Mouse (Mus musculus) myocyte (in vitro differentiated cells): ENCODE measurements around the gene Orm2. TPM values are rescaled to one million over a fixed set of nuclear protein-coding genes. Genes with fewer than 3 reads are reported as not detected.
"Not testable (repeated sequence)": the region's sequence is repeated elsewhere in the genome, so short reads cannot be mapped to it uniquely, and the experiment has no call there.

Source experiments
- H3K27me3 ChIP-seq: one replicate; pipeline ENCODE4 v1.6.1; 2011; ENCODE audit not compliant: control insufficient read depth, insufficient read depth, insufficient read length
- H3K36me3 ChIP-seq: one replicate; pipeline ENCODE4 v1.6.1; 2011; ENCODE audit not compliant: control insufficient read depth, insufficient read depth
- H3K4me2 ChIP-seq: one replicate; pipeline ENCODE4 v1.6.1; 2011; ENCODE audit warnings: low read depth, control low read depth
- H3K4me3 ChIP-seq: one replicate; pipeline ENCODE4 v1.5.1; 2011; ENCODE audit warnings: mild to moderate bottlenecking, control low read depth, moderate library complexity
- H3K79me2 ChIP-seq: one replicate; pipeline ENCODE4 v1.6.1; 2011; ENCODE audit not compliant: control insufficient read depth, insufficient read depth
- H3ac ChIP-seq: one replicate; pipeline ENCODE4 v1.6.1; 2011; ENCODE audit not compliant: control insufficient read depth, insufficient read length
- CEBPB ChIP-seq: IDR thresholded peaks from 2 replicates; pipeline ENCODE4 v1.6.1; 2011; ENCODE audit warnings: mild to moderate bottlenecking, moderate library complexity; ENCODE audit not compliant: poor library complexity, insufficient read depth, severe bottlenecking
- E2F4 ChIP-seq: IDR thresholded peaks from one replicate; pipeline ENCODE4 v1.6.1; 2011; ENCODE audit warnings: mild to moderate bottlenecking, control low read depth, moderate library complexity; ENCODE audit not compliant: insufficient read depth
- MAX ChIP-seq: IDR thresholded peaks from one replicate; pipeline ENCODE4 v1.6.1; 2011; ENCODE audit warnings: low read depth, mild to moderate bottlenecking, control low read depth
- MYOD1 ChIP-seq, 3 experiments: IDR thresholded peaks; one replicate each; pipeline ENCODE4 v1.6.1; 2011; ENCODE audit warnings: control low read depth in 2 of 3, low read depth in 2 of 3, mild to moderate bottlenecking in 2 of 3, moderate library complexity in 1 of 3; ENCODE audit not compliant: insufficient read length in 2 of 3, control insufficient read depth in 1 of 3
- MYOG ChIP-seq, 3 experiments: IDR thresholded peaks; one replicate each; pipeline ENCODE4 v1.6.1; 2011; ENCODE audit warnings: control low read depth in 2 of 3, low read depth in 2 of 3, mild to moderate bottlenecking in 2 of 3; ENCODE audit not compliant: insufficient read length in 2 of 3, control insufficient read depth in 1 of 3, insufficient read depth in 1 of 3
- POLR2A ChIP-seq: IDR thresholded peaks from one replicate; pipeline ENCODE4 v1.6.1; 2011; ENCODE audit warnings: low read depth, mild to moderate bottlenecking, control low read depth, moderate library complexity; ENCODE audit not compliant: insufficient read length
- POLR2AphosphoS2 ChIP-seq: IDR thresholded peaks from one replicate; pipeline ENCODE4 v1.6.1; 2011; ENCODE audit warnings: low read depth, control low read depth; ENCODE audit not compliant: insufficient read length
- REST ChIP-seq: IDR thresholded peaks from one replicate; pipeline ENCODE4 v1.6.1; 2011; ENCODE audit warnings: mild to moderate bottlenecking, control low read depth, moderate library complexity; ENCODE audit not compliant: insufficient read depth, insufficient read length
- SRF ChIP-seq: IDR thresholded peaks from one replicate; pipeline ENCODE4 v1.6.1; 2011; ENCODE audit warnings: low read depth; ENCODE audit not compliant: control insufficient read depth, insufficient read length
- TCF12 ChIP-seq: IDR thresholded peaks from one replicate; pipeline ENCODE4 v1.6.1; 2011; ENCODE audit warnings: mild to moderate bottlenecking, control low read depth; ENCODE audit not compliant: poor library complexity, insufficient read depth, severe bottlenecking
- TCF3 ChIP-seq: IDR thresholded peaks from one replicate; pipeline ENCODE4 v1.6.1; 2011; ENCODE audit warnings: low read depth, control low read depth; ENCODE audit not compliant: insufficient read length
- USF1 ChIP-seq: IDR thresholded peaks from one replicate; pipeline ENCODE4 v1.6.1; 2011; ENCODE audit warnings: low read depth, mild to moderate bottlenecking, control low read depth, moderate library complexity
- polyA plus RNA-seq: library from polyadenylated mRNA; unstranded; fragments of >200 nt; fragmentation: generic; extraction: Trizol; gene quantifications from one replicate; pipeline ENCODE4 v1.2.1, GENCODE M21; 2012; ENCODE audit warnings: missing spikeins

Orm2 gene
- not detected for polyA plus RNA-seq

- Histone ChIP-seq H3ac (no peak within 1 kb of the TSS), H3K4me3 (no peak within 1 kb of the TSS), H3K36me3 (peaks cover 1% of the 10 kb centered on the region), H3K27me3 (no peaks in the 10 kb centered on the region), H3K79me2 (no peaks in the 10 kb centered on the region), H3K4me2 (no peak within 1 kb of the TSS)
- TF ChIP-seq POLR2AphosphoS2 (no peak), E2F4 (no peak), REST (no peak), CEBPB (no peak), POLR2A (no peak), MYOD1 (IDR thresholded peaks at IDR 0.05; ENCODE audit: control insufficient read depth in 1 of 3, insufficient read length in 2 of 3, low read depth in 2 of 3) (no peak), SRF (no peak), USF1 (no peak)
Measured at GRCm38 (mm10) chr4:63362150-63362549, at the start of gene Orm2. Gene Orm2, plus strand, starts transcription at chr4:63362449.

- Histone ChIP-seq H3K4me3 (no peak overlapping the region), H3K36me3 (no peaks in the 10 kb centered on the region), H3ac (no peak overlapping the region), H3K4me2 (no peak overlapping the region), H3K79me2 (no peaks in the 10 kb centered on the region), H3K27me3 (peaks cover 15% of the 10 kb centered on the region)
- no peak for TF ChIP-seq MYOG (IDR thresholded peaks at IDR 0.05; ENCODE audit: control insufficient read depth in 1 of 3, insufficient read depth in 1 of 3, insufficient read length in 2 of 3, low read depth in 2 of 3)
- no peak for TF ChIP-seq MYOD1 (IDR thresholded peaks at IDR 0.05; ENCODE audit: control insufficient read depth in 1 of 3, insufficient read length in 2 of 3, low read depth in 2 of 3)
- no peak for TF ChIP-seq E2F4
- TF ChIP-seq TCF12, result no peak
- TF ChIP-seq REST, result no peak
- no peak for TF ChIP-seq CEBPB
- no peak for TF ChIP-seq POLR2A
- no peak for TF ChIP-seq SRF
Measured at GRCm38 (mm10) chr4:63314063-63314462, 48.2 kb upstream of the Orm2 start.

DNA sequence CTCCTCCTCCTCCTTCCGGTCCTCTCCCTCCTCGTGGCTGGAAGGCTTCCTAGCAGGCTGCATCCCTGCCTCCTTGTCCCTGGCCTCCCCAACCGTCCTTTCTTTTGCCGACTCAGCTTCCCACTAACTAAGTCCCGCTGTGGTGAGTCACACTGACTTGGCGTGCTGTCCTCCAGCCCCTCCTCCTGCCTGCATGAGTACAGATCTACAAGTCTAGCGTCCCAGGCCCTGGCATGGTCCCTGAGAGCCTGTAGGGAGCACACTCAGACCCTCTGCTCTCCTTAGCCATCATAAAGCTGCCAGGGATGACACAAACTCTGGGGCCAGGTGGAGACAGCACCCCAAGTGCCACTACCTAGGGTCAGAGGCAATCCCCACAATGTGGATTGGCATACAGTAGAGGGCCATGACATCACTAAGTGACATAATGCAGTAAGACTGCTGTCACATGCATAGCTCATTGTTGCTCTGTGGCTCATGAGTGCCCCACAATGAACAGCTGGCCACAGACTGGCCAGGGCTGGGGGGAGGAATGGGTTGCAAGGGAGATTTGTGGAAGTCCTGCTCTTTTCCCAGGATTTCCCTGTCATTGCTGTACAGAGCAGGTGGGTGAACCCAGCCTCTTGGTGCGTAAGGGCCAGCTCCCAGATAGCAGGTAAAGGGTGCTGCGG lies 46.0 kb upstream of the Orm2 start:
- Histone ChIP-seq H3ac (no peak overlapping the region), H3K36me3 (no peaks in the 10 kb centered on the region), H3K4me3 (no peak overlapping the region), H3K79me2 (no peaks in the 10 kb centered on the region), H3K27me3 (peaks cover 12% of the 10 kb centered on the region), H3K4me2 (peak overlapping the region; percentile 27)
- no peak for TF ChIP-seq E2F4
- TF ChIP-seq USF1, result no peak
- TF ChIP-seq MYOD1 (IDR thresholded peaks at IDR 0.05; ENCODE audit: control insufficient read depth in 1 of 3, insufficient read length in 2 of 3, low read depth in 2 of 3), result peak in 2 of 3 experiments; percentile 61 to 78
- TF ChIP-seq MYOG (IDR thresholded peaks at IDR 0.05; ENCODE audit: control insufficient read depth in 1 of 3, insufficient read depth in 1 of 3, insufficient read length in 2 of 3, low read depth in 2 of 3), result peak in 2 of 3 experiments; percentile 46 to 68

- not testable (repeated sequence) for H3K27me3 ChIP-seq, H3ac ChIP-seq, H3K36me3 ChIP-seq
Measured at GRCm38 (mm10) chr4:63319566-63319965, 42.7 kb upstream of the Orm2 start.

GRCm38 (mm10) chr4:63323275-63323815 lies 38.9 kb upstream of the Orm2 start:
- H3K27me3 ChIP-seq, result peaks cover 15% of the 10 kb centered on the region
- H3K4me3 ChIP-seq, result no peak overlapping the region
- no peak overlapping the region for H3ac ChIP-seq
- H3K4me2 ChIP-seq, result no peak overlapping the region
- H3K79me2 ChIP-seq, result no peaks in the 10 kb centered on the region
- no peak for TF ChIP-seq POLR2A
- peak; percentile 1 for TF ChIP-seq TCF12
- TF ChIP-seq USF1, result peak; percentile 62
- H3K36me3 ChIP-seq, result no peaks in the 10 kb centered on the region

More at GRCm38 (mm10) chr4:63319566-63319965, 42.7 kb upstream of the Orm2 start:
- not testable (repeated sequence) for H3K79me2 ChIP-seq, H3K4me3 ChIP-seq, H3K4me2 ChIP-seq

- H3K4me2 ChIP-seq, result no peak overlapping the region
- no peaks in the 10 kb centered on the region for H3K36me3 ChIP-seq
- no peaks in the 10 kb centered on the region for H3K79me2 ChIP-seq
- no peak overlapping the region for H3K4me3 ChIP-seq
- H3K27me3 ChIP-seq, result peaks cover 29% of the 10 kb centered on the region
- H3ac ChIP-seq, result no peak overlapping the region
- TF ChIP-seq E2F4, result no peak
- TF ChIP-seq MYOG (IDR thresholded peaks at IDR 0.05; ENCODE audit: control insufficient read depth in 1 of 3, insufficient read depth in 1 of 3, insufficient read length in 2 of 3, low read depth in 2 of 3), result no peak
- TF ChIP-seq MYOD1 (IDR thresholded peaks at IDR 0.05; ENCODE audit: control insufficient read depth in 1 of 3, insufficient read length in 2 of 3, low read depth in 2 of 3), result no peak
- no peak for TF ChIP-seq POLR2A
- TF ChIP-seq USF1, result no peak
- TF ChIP-seq TCF3, result no peak
- TF ChIP-seq MAX, result no peak
- TF ChIP-seq POLR2AphosphoS2, result no peak
- no peak for TF ChIP-seq REST
- no peak for TF ChIP-seq SRF
- TF ChIP-seq TCF12, result no peak
- no peak for TF ChIP-seq CEBPB
Measured at GRCm38 (mm10) chr4:63333403-63333802, 28.8 kb upstream of the Orm2 start.
